Mouse (Mus musculus): ENCODE data around the gene Utp14b.

The Utp14b gene

GRCm38 (mm10) chr1:78686872-78687271 is 29.0 kb downstream of the Utp14b start:
- DNase-seq (ENCODE audit: low spot score), result peak; percentile 14

GRCm38 (mm10) chr1:78688149-78688548 is 30.3 kb downstream of the Utp14b start:
- no peak for DNase-seq (ENCODE audit: low spot score)

- no peak for DNase-seq (ENCODE audit: low spot score)
Observed at GRCm38 (mm10) chr1:78694503-78695258, 36.8 kb downstream of the Utp14b start.

- DNase-seq (ENCODE audit: low spot score), result no peak
Observed at GRCm38 (mm10) chr1:78696305-78696704, 38.5 kb downstream of the Utp14b start.

GRCm38 (mm10) chr1:78696903-78697302 is 39.1 kb downstream of the Utp14b start:
- DNase-seq (ENCODE audit: low spot score), result no peak

- DNase-seq (ENCODE audit: low spot score), result no peak
Observed at GRCm38 (mm10) chr1:78698138-78698537, 40.3 kb downstream of the Utp14b start.

- DNase-seq (ENCODE audit: low spot score), result no peak
Observed at GRCm38 (mm10) chr1:78701740-78702139, 43.9 kb downstream of the Utp14b start.

GRCm38 (mm10) chr1:78702282-78702963 is 44.6 kb downstream of the Utp14b start:
- DNase-seq (ENCODE audit: low spot score), result peak; percentile 8

GRCm38 (mm10) chr1:78702964-78703285 is 45.1 kb downstream of the Utp14b start:
- DNase-seq (ENCODE audit: low spot score), result peak; percentile 43

- DNase-seq (ENCODE audit: low spot score), result no peak
Observed at GRCm38 (mm10) chr1:78706338-78706737, 48.5 kb downstream of the Utp14b start.

GRCm38 (mm10) chr1:78707280-78707679 is 49.4 kb downstream of the Utp14b start:
- DNase-seq (ENCODE audit: low spot score), result no peak

GRCm38 (mm10) chr1:78710026-78710425 is 52.2 kb downstream of the Utp14b start:
- DNase-seq (ENCODE audit: low spot score), result peak; percentile 21

GRCm38 (mm10) chr1:78710613-78711329 is 52.9 kb downstream of the Utp14b start:
- no peak for DNase-seq (ENCODE audit: low spot score)

Measured in lung, postnatal 25 days (tissue).